Mouse (Mus musculus) hindbrain, embryonic 11.5 days (tissue): ENCODE data around the gene Negr1. TPM values are rescaled to one million over a fixed set of nuclear protein-coding genes. Genes with fewer than 3 reads are reported as not detected.

Experiments used
- ATAC-seq: fragments of 200-750 bp; cut with Nextera tagmentation; 2 replicates; pipeline ENCODE4 v1.8.0; 2017; ENCODE audit warnings: mild to moderate bottlenecking, moderate TSS enrichment, moderate library complexity; ENCODE audit not compliant: low FRiP score
- DNase-seq: peaks from one replicate; pipeline ENCODE4 v3.0.0-alpha.2; 2015; ENCODE audit warnings: low spot score
- H3K27ac ChIP-seq: fragments of 300-500 bp; sonication (generic); 2 replicates; pipeline ENCODE4 v1.5.1; 2014; ENCODE audit warnings: mild to moderate bottlenecking, low read depth, low read length
- H3K27me3 ChIP-seq: fragments of 300-500 bp; sonication (generic); 2 replicates; pipeline ENCODE4 v1.6.1; 2014; ENCODE audit warnings: mild to moderate bottlenecking, low read length, moderate library complexity, mixed read lengths; ENCODE audit not compliant: control insufficient read depth, insufficient read depth
- H3K36me3 ChIP-seq: fragments of 300-500 bp; sonication (generic); 2 replicates; pipeline ENCODE4 v1.6.1; 2014; ENCODE audit warnings: mild to moderate bottlenecking, low read length, moderate library complexity, mixed read lengths; ENCODE audit not compliant: control insufficient read depth, insufficient read depth
- H3K4me1 ChIP-seq: fragments of 300-500 bp; sonication (generic); replicated peaks from 2 replicates; pipeline ENCODE4 v1.6.1; 2014; ENCODE audit warnings: low read length, mixed read lengths; ENCODE audit not compliant: control insufficient read depth, insufficient read depth
- H3K4me2 ChIP-seq: fragments of 300-500 bp; sonication (generic); replicated peaks from 2 replicates; pipeline ENCODE4 v1.6.1; 2014; ENCODE audit warnings: mild to moderate bottlenecking, low read depth, low read length
- H3K4me3 ChIP-seq: fragments of 300-500 bp; sonication (generic); 2 replicates; pipeline ENCODE4 v1.5.1; 2014; ENCODE audit warnings: low read depth, low read length
- H3K9ac ChIP-seq: fragments of 300-500 bp; sonication (generic); 2 replicates; pipeline ENCODE4 v1.6.1; 2014; ENCODE audit warnings: low read depth, low read length
- H3K9me3 ChIP-seq: fragments of 300-500 bp; sonication (generic); 2 replicates; pipeline ENCODE4 v1.6.1; 2016; ENCODE audit warnings: low read length; ENCODE audit not compliant: control insufficient read depth
- WGBS: fragments of 180-500 bp; shearing (Covaris S2); extraction: QIAGEN DNeasy Blood & Tissue Kit; methylation state at CpG from one replicate; pipeline ENCODE4 v1.1.7; 2014; 5-methylcytosine and 5-hydroxymethylcytosine counted together
- polyA plus RNA-seq: library from polyadenylated mRNA; unstranded; fragments of >200 nt; fragmentation: Nextera tagmentation; extraction: Ambion mirVana; gene quantifications from 2 replicates; pipeline ENCODE4 v1.2.1, GENCODE M21; 2014

Negr1 gene
- polyA plus RNA-seq, 1 experiment from 2014 or later = 7.7 TPM

DNA sequence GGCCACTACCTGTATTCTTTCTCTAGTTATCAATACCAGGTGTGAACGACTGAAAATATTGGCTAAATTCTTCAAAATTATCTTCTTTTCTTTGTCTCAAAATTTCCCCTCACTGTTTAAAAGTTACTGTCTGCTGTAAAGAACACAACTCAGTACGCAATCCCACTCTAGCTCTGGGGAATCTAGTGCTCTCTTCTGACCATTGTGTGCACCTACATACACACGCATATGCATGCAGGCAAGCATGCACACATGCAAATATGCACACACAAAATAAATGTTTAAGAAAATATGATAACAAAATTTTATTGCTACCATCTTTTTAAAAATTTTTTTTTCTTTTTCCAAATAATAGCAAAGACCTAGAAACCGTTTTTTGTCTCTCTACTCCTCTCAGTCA is 628.2 kb downstream of the Negr1 start:
- H3K4me2 ChIP-seq = no peak overlapping the region
- 85% methylated on average over 4 of the region's 4 CpGs for WGBS
- H3K27ac ChIP-seq = no peak overlapping the region
- no peak overlapping the region for H3K9ac ChIP-seq
- DNase-seq = no peak
- no peaks in the 10 kb centered on the region for H3K9me3 ChIP-seq
- H3K27me3 ChIP-seq = no peaks in the 10 kb centered on the region
- H3K4me3 ChIP-seq = no peak overlapping the region
- H3K36me3 ChIP-seq = no peaks in the 10 kb centered on the region
- no peaks in the 10 kb centered on the region for H3K4me1 ChIP-seq
- no peak for ATAC-seq

GRCm38 (mm10) chr3:157190551-157190950 is 629.0 kb downstream of the Negr1 start:
- 79% methylated on average over 3 of the region's 3 CpGs for WGBS
- Histone ChIP-seq H3K4me1 (no peaks in the 10 kb centered on the region), H3K9ac (no peak overlapping the region), H3K4me3 (no peak overlapping the region), H3K27me3 (no peaks in the 10 kb centered on the region), H3K9me3 (no peaks in the 10 kb centered on the region), H3K36me3 (no peaks in the 10 kb centered on the region), H3K27ac (no peak overlapping the region), H3K4me2 (no peak overlapping the region)
- DNase-seq (no peak), ATAC-seq (no peak)

- no peak overlapping the region for H3K4me3 ChIP-seq
Measured at GRCm38 (mm10) chr3:157192021-157192420, 630.4 kb downstream of the Negr1 start.

DNA sequence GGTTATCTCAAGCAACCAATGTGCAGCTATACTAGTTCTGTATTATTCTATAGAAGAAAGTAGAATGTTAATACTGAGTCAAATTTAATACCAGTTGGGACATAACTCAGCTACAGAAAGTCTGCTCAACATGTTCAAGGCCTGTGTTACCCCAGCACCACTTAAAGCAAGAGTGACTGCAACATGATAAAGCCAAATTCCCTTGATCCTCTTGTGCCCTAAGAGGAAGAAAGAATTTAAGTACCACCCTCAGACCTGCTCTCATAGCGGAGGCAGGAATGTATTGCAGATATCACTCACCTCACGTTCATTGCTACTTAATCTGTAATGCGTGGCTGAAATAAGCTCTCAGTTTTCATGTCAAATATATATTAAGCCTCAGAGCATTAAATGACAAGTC is 631.5 kb downstream of the Negr1 start:
- Histone ChIP-seq H3K9me3 (no peaks in the 10 kb centered on the region), H3K27ac (no peak overlapping the region), H3K9ac (no peak overlapping the region), H3K27me3 (no peaks in the 10 kb centered on the region), H3K36me3 (no peaks in the 10 kb centered on the region), H3K4me3 (no peak overlapping the region), H3K4me1 (no peaks in the 10 kb centered on the region), H3K4me2 (no peak overlapping the region)
- DNase-seq (no peak), ATAC-seq (no peak)
- 87% methylated on average over 3 of the region's 3 CpGs for WGBS

More at GRCm38 (mm10) chr3:157192021-157192420, 630.4 kb downstream of the Negr1 start:
- Histone ChIP-seq H3K9me3 (no peaks in the 10 kb centered on the region), H3K4me1 (no peaks in the 10 kb centered on the region), H3K27me3 (no peaks in the 10 kb centered on the region), H3K4me2 (no peak overlapping the region), H3K27ac (no peak overlapping the region), H3K9ac (no peak overlapping the region), H3K36me3 (no peaks in the 10 kb centered on the region)
- ATAC-seq (no peak), DNase-seq (no peak)
- WGBS = 84% methylated on average over 3 of the region's 3 CpGs

DNA sequence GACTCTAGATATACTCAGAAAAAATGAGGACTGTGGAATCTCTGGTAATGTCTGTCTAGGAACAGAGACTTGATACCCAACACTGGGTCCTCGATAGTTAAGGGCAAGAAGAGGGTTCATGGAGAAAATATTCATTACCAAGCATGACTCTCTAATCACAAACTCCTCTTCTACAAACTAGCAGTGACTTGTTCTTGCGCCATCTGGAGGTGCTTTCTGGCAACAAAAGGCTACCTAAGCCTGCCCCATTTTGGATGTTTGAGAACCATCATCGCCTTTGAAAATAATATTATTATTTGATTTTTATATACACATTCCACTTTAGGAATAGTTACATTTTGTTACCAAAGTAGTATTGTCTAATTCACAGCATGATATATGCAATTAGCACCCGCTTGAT is 637.1 kb downstream of the Negr1 start:
- WGBS = 85% methylated on average over 4 of the region's 4 CpGs
- DNase-seq (no peak), ATAC-seq (no peak)
- Histone ChIP-seq H3K9ac (no peak overlapping the region), H3K27me3 (no peaks in the 10 kb centered on the region), H3K4me2 (no peak overlapping the region), H3K9me3 (no peaks in the 10 kb centered on the region), H3K27ac (no peak overlapping the region), H3K36me3 (no peaks in the 10 kb centered on the region), H3K4me3 (no peak overlapping the region), H3K4me1 (no peaks in the 10 kb centered on the region)

DNA sequence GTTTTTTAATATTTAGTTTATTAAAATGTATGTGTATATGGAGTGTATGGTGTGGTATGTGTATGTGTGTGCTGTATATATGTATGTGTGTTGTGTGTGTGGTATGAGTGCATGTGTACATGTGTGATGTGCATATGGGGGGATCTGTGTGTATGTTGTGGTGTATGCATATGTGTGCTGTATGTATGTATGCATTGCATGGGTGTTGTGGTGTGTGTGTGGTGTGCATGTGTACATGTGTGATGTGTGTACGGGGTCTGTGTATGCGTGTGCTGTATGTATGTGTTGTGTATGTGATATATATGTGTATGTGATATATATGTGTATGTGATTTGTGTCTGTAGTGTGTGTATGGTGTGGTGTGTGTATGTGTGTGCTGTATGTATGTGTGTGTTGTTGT is 640.1 kb downstream of the Negr1 start:
- ATAC-seq (peak; percentile 17; the same call in 1 of the 2 replicates), DNase-seq (no peak)
- Histone ChIP-seq H3K9me3 (no peaks in the 10 kb centered on the region), H3K4me1 (no peaks in the 10 kb centered on the region), H3K27ac (no peak overlapping the region), H3K4me2 (no peak overlapping the region), H3K27me3 (no peaks in the 10 kb centered on the region), H3K36me3 (no peaks in the 10 kb centered on the region), H3K9ac (no peak overlapping the region), H3K4me3 (no peak overlapping the region)
- 96% methylated on average over 2 of the region's 2 CpGs for WGBS

GRCm38 (mm10) chr3:157203573-157203972 is 642.0 kb downstream of the Negr1 start:
- no peaks in the 10 kb centered on the region for H3K9me3 ChIP-seq
- ATAC-seq (no peak), DNase-seq (no peak)
- H3K4me2 ChIP-seq = no peak overlapping the region
- WGBS = 84% methylated on average over 8 of the region's 8 CpGs
- no peaks in the 10 kb centered on the region for H3K4me1 ChIP-seq
- H3K9ac ChIP-seq = no peak overlapping the region
- no peak overlapping the region for H3K4me3 ChIP-seq
- no peak overlapping the region for H3K27ac ChIP-seq
- H3K36me3 ChIP-seq = no peaks in the 10 kb centered on the region
- no peaks in the 10 kb centered on the region for H3K27me3 ChIP-seq

DNA sequence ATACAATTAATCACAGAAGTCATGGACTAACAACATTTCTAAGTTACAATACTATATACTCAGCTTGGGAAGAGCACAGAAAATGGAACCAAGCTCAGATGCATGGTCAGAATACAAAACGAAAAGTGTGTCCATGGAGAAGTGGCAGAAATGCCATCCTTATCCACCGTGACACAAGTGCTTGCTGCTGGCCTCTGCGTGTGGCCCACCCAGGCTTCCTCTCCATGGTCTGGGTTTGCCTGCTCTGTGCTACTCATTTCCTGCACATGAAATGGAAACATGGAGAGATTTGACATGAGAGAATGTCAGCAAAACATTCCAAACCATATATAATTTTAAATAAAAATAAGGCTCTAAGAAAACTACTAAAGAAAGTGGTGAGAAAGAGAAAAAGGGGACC is 645.2 kb downstream of the Negr1 start:
- Histone ChIP-seq H3K9me3 (no peaks in the 10 kb centered on the region), H3K27me3 (no peaks in the 10 kb centered on the region), H3K4me3 (no peak overlapping the region), H3K4me1 (no peaks in the 10 kb centered on the region), H3K36me3 (no peaks in the 10 kb centered on the region), H3K27ac (no peak overlapping the region), H3K9ac (no peak overlapping the region), H3K4me2 (no peak overlapping the region)
- 0 out of 2 replicates have a peak, but pooled peaks have one; percentile 53 for ATAC-seq
- 41% methylated on average over 3 of the region's 3 CpGs for WGBS
- DNase-seq = peak; percentile 26

DNA sequence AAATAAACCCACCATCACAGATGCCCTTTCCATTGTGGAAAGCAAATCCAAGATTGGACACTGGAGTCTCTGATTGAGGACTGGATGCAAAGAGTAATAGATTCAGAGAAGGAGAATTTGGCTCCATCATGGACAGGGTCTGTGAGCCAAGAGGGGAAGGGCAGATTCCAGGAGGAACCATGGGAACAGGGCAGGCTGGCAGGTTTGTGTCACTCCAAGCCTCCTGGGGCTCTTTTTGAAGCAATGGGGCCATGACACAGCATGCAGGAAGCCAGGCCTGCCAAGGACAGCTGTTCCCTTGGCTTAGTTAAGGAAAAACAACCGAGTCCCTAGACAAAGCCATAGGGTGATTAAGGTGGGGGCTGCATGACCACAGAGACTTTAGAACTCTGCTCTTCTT is 647.4 kb downstream of the Negr1 start:
- ATAC-seq (no peak), DNase-seq (no peak)
- H3K27ac ChIP-seq = no peak overlapping the region
- H3K27me3 ChIP-seq = no peaks in the 10 kb centered on the region
- H3K9ac ChIP-seq = no peak overlapping the region
- 18% methylated on average over 1 of the region's 1 CpGs for WGBS
- no peak overlapping the region for H3K4me3 ChIP-seq
- H3K4me2 ChIP-seq = no peak overlapping the region
- H3K4me1 ChIP-seq = no peaks in the 10 kb centered on the region
- no peaks in the 10 kb centered on the region for H3K36me3 ChIP-seq
- H3K9me3 ChIP-seq = no peaks in the 10 kb centered on the region
